Mouse (Mus musculus) Patski (cell line): ENCODE results near the gene Phlpp2. TPM values are rescaled to one million over a fixed set of nuclear protein-coding genes. Genes with fewer than 3 reads are reported as not detected.

Experiments used
- ATAC-seq: fragments of 100-300 bp; one replicate; pipeline ENCODE4 v1.8.0; 2021
- CTCF ChIA-PET: fragments of 350-600 bp; sonication (Branson Sonifier 250); formaldehyde crosslinking; loops from one replicate; lab custom pipeline; 2022; ENCODE audit warnings: inconsistent platforms; lab: Charles Lee
- POLR2A ChIA-PET: fragments of 350-600 bp; sonication (Branson Sonifier 250); formaldehyde crosslinking; loops from one replicate; lab custom pipeline; 2022; ENCODE audit warnings: antibody characterized with exemption, inconsistent platforms; lab: Charles Lee
- DNase-seq: peaks from one replicate; pipeline ENCODE4 v3.0.0-alpha.2; 2011; ENCODE audit warnings: low read depth, low spot score
- H3K27me3 ChIP-seq: fragments of 371-371 bp; one replicate; pipeline ENCODE4 v1.5.1; 2021
- CTCF ChIP-seq: fragments of 100-300 bp; IDR thresholded peaks from one replicate; pipeline ENCODE4 v1.5.1; 2021
- in situ Hi-C: fragments of 300-500 bp; cut with MboI; formaldehyde crosslinking; loops from 3 replicates; pipeline ENCODE4 v1.11.1; 2018; ENCODE audit warnings: low pct_unique_long_range_greater_than_20kb, mixed read lengths
- polyA plus RNA-seq: library from polyadenylated mRNA; unstranded; gene quantifications from one replicate; pipeline ENCODE4 v1.2.3, GENCODE M21; 2021

The Phlpp2 gene
- polyA plus RNA-seq, 1 experiment from 2014 or later: 11.1 TPM

DNA sequence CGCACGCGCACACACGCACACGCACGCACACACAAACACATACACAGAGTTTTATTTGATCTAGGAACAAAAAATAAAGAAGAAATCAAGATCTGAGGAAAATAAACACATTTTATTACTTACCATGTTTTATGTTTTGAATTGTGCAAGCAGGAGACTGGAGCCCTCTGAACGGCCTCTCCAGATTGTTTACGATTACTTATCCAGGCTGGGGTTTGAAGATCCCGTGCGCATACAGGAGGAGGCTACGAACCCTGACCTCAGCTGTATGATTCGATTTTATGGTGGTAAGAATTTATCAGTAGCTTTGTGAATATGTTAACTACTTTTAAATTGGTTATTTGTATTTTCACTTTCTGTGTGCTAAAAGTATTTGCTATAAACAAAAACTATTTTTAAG is 27.0 kb downstream of the Phlpp2 start:
- no peak for DNase-seq
- in situ Hi-C loops: no loop called here
- no peaks in the 10 kb centered on the region for H3K27me3 ChIP-seq
- ChIA-PET POLR2A (no interaction called here), CTCF (no interaction called here)
- no peak for TF ChIP-seq CTCF
- no peak for ATAC-seq

DNA sequence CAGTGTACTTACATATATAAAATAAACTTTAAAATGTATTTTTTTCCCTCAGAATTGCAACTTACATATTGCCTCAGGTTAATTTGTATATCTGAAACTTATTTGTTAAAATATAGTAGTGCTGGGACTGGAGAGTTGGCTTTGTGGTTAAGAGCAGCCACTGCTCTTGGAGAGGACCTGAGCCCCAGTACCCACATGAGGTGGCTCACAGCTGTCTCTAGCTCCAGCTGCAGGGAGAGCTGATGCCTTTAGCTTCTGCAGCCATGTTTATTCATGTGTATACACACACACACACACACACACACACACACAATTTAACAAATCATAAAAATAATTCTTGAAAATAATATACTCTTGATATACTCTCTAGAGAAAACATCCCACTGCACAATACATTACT is 34.0 kb downstream of the Phlpp2 start:
- TF ChIP-seq CTCF: peak; percentile 5
- no peak for DNase-seq
- POLR2A ChIA-PET: no interaction called here
- no peak for ATAC-seq
- no peaks in the 10 kb centered on the region for H3K27me3 ChIP-seq
- CTCF ChIA-PET: no interaction called here
- in situ Hi-C loops: no loop called here

GRCm38 (mm10) chr8:109903909-109904469 is 35.6 kb downstream of the Phlpp2 start:
- CTCF ChIA-PET: interaction anchor here (7.0 kb wide), 1 partner anchor 13 kb away, joined by 31 read pairs; no protein-coding TSS in a partner anchor
- no peaks in the 10 kb centered on the region for H3K27me3 ChIP-seq
- ATAC-seq: no peak
- POLR2A ChIA-PET: interaction anchor here (0.7 kb wide), 1 partner anchor 1421 kb away, joined by 4 read pairs; no protein-coding TSS in a partner anchor
- in situ Hi-C loops: no loop called here
- TF ChIP-seq CTCF: no peak
- no peak for DNase-seq

- ChIA-PET CTCF (interaction anchor here (0.8 to 7.0 kb wide), 3 partner anchors 9 to 13 kb away, joined by 3 to 31 read pairs (median 3); no protein-coding TSS in a partner anchor), POLR2A (no interaction called here)
- no peak for DNase-seq
- no peaks in the 10 kb centered on the region for H3K27me3 ChIP-seq
- no peak for ATAC-seq
- in situ Hi-C loops: no loop called here
- TF ChIP-seq CTCF: no peak
Measured at GRCm38 (mm10) chr8:109904928-109905668, 36.8 kb downstream of the Phlpp2 start.

DNA sequence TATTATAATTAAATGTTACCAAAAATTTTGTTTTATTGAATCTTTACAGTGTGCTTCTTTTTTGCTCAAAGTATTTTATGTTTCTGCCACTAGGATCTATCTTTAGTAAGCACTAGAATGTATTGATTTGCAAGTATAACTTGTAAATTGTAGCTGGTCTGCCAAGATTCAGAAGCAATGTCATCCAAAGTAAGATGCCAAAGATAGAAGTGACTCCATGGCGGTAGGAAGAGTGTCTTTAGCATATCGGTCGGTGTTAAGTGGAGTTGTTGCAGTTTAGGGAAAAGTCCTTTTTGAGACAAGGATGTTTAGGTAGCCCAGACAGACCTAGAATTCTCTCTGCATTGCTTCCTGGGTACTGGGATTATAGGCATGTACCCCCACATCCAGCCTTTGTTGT is 38.6 kb downstream of the Phlpp2 start:
- DNase-seq (no peak), ATAC-seq (no peak)
- POLR2A ChIA-PET: no interaction called here
- in situ Hi-C loops: no loop called here
- no peaks in the 10 kb centered on the region for H3K27me3 ChIP-seq
- CTCF ChIA-PET: interaction anchor here (2.4 to 7.0 kb wide), 2 partner anchors 8 to 10 kb away, joined by 7 to 31 read pairs; no protein-coding TSS in a partner anchor
- no peak for TF ChIP-seq CTCF

DNA sequence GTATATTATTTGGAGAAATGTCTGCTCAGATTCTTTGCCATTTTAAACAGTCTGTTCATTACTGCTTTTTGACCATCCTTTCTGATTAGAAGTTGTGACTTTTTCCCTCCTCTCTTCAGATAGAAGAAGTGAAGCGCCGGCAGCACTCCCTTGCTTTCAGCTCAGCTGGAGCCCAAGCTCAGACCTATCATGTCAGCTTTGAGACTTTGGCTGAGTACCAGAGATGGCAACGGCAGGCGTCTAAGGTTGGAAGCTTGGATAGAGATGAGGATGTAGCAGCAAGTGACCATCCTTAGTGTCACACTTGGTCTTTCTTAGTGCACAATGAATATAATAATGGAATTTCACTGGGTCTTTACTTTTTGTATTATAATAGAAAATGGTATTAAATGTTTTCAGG is 39.0 kb downstream of the Phlpp2 start:
- no peaks in the 10 kb centered on the region for H3K27me3 ChIP-seq
- ATAC-seq: no peak
- ChIA-PET POLR2A (no interaction called here), CTCF (interaction anchor here (2.4 to 7.0 kb wide), 2 partner anchors 9 kb away, joined by 7 to 31 read pairs; no protein-coding TSS in a partner anchor)
- no peak for TF ChIP-seq CTCF
- in situ Hi-C loops: no loop called here
- no peak for DNase-seq

- in situ Hi-C loops: no loop called here
- DNase-seq: peak; percentile 27
- CTCF ChIA-PET: interaction anchor here (0.8 to 3.8 kb wide), 14 partner anchors 11 to 242 kb away, joined by 3 to 31 read pairs (median 4); partner anchors contain the start of genes Marveld3 and Phlpp2
- POLR2A ChIA-PET: interaction anchor here (0.7 to 1.2 kb wide), 2 partner anchors 39 to 99 kb away, joined by 3 read pairs; no protein-coding TSS in a partner anchor
- peak; percentile 47 for ATAC-seq
- peak; percentile 88 for TF ChIP-seq CTCF
- no peaks in the 10 kb centered on the region for H3K27me3 ChIP-seq
Measured at GRCm38 (mm10) chr8:109917277-109917676, 48.9 kb downstream of the Phlpp2 start.

GRCm38 (mm10) chr8:109920406-109921390 is 52.4 kb downstream of the Phlpp2 start:
- POLR2A ChIA-PET: interaction anchor here (0.7 to 1.3 kb wide), 7 partner anchors 16 to 192 kb away, joined by 3 to 4 read pairs (median 3); partner anchors contain the start of gene Marveld3
- ATAC-seq (peak; percentile 92), DNase-seq (peak; percentile 86)
- CTCF ChIA-PET: interaction anchor here (0.9 to 2.8 kb wide), 3 partner anchors 8 to 26 kb away, joined by 3 to 6 read pairs (median 5); no protein-coding TSS in a partner anchor
- peak; percentile 51 for TF ChIP-seq CTCF
- no peaks in the 10 kb centered on the region for H3K27me3 ChIP-seq
- in situ Hi-C loops: no loop called here

DNA sequence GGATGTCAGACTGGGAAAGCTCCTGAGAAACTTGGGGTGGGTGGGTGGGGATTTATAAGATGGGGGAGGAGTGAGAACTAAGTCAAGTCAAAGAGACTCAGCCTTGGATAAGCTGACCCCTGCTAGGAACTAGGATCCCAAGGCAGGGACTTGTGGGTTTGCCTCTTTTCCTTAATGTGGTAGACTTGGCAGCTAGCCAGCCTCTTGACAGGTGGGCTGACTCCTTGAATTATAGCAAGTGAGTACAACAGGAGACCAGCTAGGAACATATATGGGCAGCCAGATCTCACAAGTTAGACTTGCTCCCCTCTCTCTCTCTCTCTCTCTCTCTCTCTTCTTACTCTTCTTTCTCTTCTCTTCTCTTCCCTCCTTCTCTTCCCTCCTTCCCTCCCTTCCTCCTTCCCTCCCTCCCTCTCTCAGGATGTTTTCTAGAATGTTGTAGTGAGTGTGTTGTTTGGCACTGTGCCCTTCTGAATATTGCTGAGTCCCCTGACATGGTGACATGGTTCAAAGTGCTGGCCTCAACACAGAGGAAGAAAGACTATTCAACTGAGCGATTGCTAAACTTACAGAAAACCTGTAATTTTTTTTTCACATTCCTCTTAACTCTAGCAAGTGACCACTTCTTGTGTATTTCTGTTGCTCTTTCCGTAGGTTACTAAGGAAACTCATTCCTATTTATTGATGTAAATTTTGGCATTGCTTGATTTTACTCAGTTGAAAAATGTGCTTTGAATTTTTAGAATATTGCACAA is 73.4 kb downstream of the Phlpp2 start:
- in situ Hi-C loops: no loop called here
- DNase-seq: no peak
- POLR2A ChIA-PET: interaction anchor here (0.5 to 0.7 kb wide), 2 partner anchors 22 to 112 kb away, joined by 3 to 4 read pairs; no protein-coding TSS in a partner anchor
- ATAC-seq: no peak
- CTCF ChIA-PET: interaction anchor here (1.0 kb wide), 1 partner anchor 15 kb away, joined by 3 read pairs; no protein-coding TSS in a partner anchor
- no peaks in the 10 kb centered on the region for H3K27me3 ChIP-seq
- no peak for TF ChIP-seq CTCF
